Mouse (Mus musculus) neutrophil, adult 5-6 weeks (primary cell): ENCODE data around the gene Slc29a4. TPM values are rescaled to one million over a fixed set of nuclear protein-coding genes. Genes with fewer than 3 reads are reported as not detected.

Experiments
- ATAC-seq: fragments of 151-379, 151-347 bp; 2 replicates; pipeline ENCODE4 v1.8.0; 2017; ENCODE audit warnings: mild to moderate bottlenecking, moderate TSS enrichment; ENCODE audit not compliant: insufficient number of reproducible peaks, poor library complexity, low FRiP score, severe bottlenecking; ENCODE audit errors: extremely low read depth
- total RNA-seq: library from RNA; stranded (forward); fragments of 200-1000 nt; gene quantifications from 2 replicates; pipeline ENCODE4 v1.2.3, GENCODE M21; 2017

The Slc29a4 gene
- total RNA-seq, 1 experiment from 2014 or later = 0.35 TPM

DNA sequence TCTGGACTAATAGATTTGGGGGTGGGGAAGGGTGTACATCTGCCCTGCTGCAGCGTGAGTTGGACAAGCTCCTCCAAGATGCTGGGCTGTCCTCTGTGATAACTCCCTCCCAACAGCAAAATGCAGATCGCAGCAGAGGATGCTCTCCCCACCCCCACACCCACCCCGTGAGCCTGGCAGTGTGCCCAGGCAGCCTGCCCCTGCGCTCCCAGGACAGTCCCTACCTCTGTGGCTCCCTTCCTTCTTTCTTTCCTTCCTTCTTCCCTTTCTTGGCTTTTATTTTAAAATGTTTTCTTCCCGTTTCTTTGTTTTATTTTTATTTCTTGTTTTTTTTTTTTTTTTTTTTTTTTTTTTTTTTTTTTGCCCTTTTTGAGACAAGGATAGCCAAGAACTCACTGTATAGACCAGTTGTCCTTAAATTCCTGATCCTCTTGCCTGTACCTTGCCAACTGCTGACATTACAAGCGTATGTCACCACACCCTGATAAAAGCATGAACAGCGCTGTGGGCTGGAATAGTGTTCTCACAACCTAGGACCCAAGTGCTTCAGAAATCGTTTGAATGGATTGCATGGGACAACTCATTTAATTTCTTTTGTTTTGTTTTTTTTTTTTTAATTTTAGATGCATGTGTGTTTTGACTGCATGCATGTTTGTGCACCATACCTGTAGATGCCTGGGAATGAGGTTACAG lies 1.6 kb downstream of the Slc29a4 start:
- no peak for ATAC-seq

- ATAC-seq = no peak
Observed at GRCm38 (mm10) chr5:142694627-142695340, 2.5 kb downstream of the Slc29a4 start.

GRCm38 (mm10) chr5:142696258-142696657 lies 3.9 kb downstream of the Slc29a4 start:
- ATAC-seq = no peak

DNA sequence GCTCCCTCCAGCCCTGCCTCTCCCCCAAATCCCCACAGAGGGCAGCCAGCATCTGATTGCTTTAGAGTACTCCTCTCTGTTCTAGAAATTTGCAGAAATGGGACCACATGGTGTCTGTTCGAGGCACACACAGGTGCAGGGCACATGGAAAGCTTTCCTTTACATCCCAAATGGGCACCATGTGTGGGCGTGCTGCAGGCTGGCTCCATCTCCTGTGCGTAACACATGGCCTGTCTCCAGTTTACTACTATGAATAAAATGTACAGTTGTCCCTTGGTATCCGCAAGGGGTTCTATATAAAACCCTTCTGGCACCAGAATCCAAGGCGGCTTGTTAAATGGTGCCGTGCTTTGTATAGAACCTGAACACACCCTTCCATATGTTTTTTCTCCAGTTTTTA lies 4.6 kb downstream of the Slc29a4 start:
- ATAC-seq = no peak

DNA sequence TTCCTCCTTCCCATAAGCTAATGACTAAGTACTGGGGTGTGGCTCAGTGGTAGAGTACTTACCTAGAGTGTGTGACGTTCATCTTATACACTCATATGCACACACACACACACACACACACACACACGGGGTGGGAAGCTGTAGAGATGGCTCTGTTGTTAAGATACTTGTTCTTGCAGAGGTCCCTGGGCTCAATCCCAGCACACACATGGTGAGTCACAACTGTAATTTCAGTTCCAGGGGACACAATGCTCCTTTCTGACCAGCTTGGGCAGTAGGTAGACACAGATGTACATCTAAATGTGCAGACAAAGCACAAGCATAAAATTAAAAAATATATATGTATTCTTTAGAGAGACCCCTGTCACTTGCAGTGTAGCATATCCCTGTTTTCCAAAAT lies 5.4 kb downstream of the Slc29a4 start:
- no peak for ATAC-seq

DNA sequence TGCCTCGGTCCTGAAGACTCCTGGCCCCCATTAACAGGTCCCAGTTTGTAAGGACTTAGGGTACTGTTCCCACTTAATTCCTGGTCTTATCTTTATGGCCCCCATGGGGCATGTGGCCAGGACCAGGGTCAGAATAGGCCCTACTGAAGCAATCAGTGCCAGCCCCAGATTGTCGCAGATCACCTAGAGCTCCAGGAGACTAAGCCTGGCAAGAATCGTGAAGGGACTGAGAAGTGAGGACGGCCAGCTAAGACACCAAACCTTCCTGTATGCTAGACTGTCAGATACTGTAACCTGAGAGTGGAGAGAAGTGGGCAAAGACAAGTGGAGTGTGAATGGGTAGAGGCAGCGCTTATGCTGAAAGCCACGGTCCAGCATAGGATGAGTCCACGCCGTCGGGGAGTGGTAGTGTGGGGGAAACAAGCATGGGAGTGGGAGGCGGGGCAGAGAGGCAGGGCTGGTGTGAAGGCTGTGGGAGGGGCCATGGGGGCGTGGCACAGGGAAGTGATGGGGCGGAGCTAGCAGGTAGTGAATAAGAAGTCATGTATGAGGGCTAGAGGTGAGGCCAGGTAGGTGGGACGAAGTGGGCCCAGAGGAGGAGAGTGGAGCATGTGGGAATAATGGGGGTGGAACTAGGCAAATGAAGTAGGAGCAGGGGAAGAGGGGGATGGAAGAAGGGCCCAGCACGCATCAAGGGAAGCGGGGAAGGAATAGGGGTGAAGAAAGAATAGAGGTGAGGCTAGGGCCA lies 8.7 kb downstream of the Slc29a4 start:
- no peak for ATAC-seq

GRCm38 (mm10) chr5:142701651-142702510 lies 9.6 kb downstream of the Slc29a4 start:
- no peak for ATAC-seq

DNA sequence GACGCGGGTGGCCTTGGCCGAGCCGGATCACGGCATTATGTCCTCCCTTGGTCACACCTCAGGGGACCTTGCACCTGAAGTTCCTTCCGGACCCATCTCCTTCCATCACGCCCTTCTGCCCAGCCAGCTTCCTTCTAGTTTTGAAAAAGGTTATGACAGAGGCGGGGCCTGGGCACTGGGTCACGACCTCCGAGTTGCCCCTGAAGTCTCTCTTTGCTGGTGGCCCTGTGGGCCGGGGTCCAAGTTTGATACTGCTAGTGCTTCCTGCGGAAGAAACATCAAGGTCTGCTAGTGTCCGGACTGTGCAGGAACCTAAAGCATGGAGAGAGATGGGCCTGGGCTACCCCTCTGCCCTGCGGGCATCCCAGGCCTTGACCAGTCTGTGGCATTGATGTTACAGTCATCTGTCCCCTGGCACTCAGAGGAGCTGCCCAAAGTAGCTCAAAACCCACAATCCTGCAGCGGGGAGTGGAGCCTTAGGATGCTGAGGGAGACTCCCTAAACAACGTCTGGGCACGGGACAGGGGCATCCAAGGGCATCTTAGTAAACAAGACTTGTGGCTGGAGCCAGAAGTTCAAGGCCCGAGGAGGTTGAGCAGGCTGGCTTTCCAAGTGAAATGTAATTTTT lies 10.3 kb downstream of the Slc29a4 start:
- peak; percentile 20; the same call in 1 of the 2 replicates for ATAC-seq

GRCm38 (mm10) chr5:142703569-142703968 lies 11.3 kb downstream of the Slc29a4 start:
- ATAC-seq = no peak

- ATAC-seq = no peak
Observed at GRCm38 (mm10) chr5:142707709-142708108, 15.4 kb downstream of the Slc29a4 start.

DNA sequence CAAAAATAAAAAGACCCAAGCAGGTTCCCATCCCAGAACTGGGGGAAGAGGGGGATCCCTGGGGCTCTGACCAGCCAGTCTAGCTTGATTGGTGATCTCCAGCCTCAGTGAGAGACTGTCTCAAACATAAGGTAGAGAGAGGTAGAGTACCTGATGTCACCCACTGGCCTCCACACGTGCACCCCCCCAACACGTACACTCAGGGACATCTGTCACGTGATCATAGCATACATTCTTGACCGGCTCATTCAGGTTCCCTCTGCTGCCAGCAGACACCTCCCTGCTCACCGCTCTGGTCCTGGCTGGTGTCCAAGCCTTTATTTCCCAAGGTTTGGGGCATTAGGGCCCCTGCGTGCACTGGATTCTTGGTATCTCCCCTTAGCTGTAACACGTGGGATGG lies 17.1 kb downstream of the Slc29a4 start:
- no peak for ATAC-seq

- no peak for ATAC-seq
Observed at GRCm38 (mm10) chr5:142712373-142712772, 20.1 kb downstream of the Slc29a4 start.

DNA sequence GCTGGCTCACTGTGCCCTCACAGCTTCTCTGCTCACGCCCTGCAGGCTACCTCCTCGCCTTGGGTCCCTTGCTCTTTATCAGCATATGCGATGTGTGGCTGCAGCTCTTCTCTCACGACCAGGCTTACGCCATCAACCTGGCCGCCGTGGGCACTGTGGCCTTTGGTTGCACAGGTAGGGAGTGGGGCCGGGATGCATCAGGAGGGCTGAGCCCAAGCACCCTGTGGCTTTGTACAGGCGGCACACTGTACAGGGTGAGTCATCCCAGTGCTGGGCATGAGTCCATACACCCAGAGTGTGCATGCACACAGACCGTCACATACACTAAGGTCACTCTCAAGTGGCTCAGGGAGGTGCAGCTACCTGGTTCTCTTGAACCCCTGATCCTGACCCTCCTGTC lies 21.7 kb downstream of the Slc29a4 start:
- ATAC-seq = no peak

DNA sequence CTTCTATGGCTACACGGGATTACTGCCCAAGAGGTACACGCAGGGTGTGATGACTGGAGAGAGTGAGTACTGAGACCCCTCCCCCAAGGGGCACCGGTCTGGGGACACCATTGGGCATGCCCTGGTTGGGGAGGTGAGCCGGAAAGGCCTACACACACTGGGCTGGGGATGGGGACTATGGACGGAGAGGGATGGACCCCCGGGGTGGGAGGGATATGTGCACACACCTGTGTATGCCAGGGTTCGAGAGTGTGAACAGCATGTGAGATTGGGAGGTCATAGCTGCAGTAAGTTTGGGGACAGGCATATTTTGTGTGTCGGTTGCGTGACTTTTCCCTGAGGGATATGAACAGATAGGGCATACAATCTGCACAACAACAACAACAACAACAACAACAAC lies 22.7 kb downstream of the Slc29a4 start:
- no peak for ATAC-seq

DNA sequence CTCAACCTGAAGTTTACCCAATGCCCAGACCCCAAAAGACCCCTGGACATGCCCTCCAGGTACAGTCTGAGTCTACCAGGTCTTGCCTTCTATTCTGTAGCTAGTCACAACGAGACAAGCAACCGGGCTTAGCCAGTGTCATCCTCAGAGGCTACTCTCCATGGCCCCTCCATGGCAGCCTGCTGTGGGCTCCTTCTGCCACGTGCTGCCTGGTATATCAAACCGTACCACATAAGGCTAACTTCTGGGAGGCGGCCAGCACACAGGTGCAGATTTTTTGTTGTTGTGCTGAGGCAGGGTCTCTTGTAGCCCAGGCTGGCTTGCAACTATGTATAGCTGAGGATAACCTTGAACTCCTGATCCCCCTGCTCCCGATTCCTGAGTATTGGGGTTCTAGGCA lies 23.7 kb downstream of the Slc29a4 start:
- ATAC-seq = no peak

DNA sequence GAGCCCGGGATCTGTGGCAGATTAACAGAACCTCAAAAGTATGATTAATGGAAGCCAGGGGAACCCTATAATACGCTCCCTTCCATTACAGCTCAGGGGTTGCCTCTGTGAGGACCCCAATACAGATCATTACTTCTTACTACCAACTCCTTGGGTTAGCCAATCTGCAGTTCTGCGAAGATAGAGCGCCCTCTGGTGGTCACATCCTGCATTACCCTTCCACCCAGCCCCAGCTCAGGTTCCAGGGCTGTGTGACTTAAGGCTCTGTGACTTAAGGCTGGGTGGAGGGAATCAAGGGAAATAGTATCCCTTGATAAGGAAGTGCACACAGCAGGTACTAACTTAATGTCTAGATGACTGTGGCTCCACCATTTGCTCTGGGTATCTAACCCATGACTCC lies 25.7 kb downstream of the Slc29a4 start:
- ATAC-seq = peak; percentile 24; the same call in 1 of the 2 replicates

- no peak for ATAC-seq
Observed at GRCm38 (mm10) chr5:142718486-142718885, 26.2 kb downstream of the Slc29a4 start.

- no peak for ATAC-seq
Observed at GRCm38 (mm10) chr5:142719897-142720296, 27.6 kb downstream of the Slc29a4 start.
